Mouse (Mus musculus): ENCODE results near the gene Isyna1.
A peak's percentile ranks its signal among the peaks of the same experiment; 100 is the strongest.

Gene Isyna1

DNA sequence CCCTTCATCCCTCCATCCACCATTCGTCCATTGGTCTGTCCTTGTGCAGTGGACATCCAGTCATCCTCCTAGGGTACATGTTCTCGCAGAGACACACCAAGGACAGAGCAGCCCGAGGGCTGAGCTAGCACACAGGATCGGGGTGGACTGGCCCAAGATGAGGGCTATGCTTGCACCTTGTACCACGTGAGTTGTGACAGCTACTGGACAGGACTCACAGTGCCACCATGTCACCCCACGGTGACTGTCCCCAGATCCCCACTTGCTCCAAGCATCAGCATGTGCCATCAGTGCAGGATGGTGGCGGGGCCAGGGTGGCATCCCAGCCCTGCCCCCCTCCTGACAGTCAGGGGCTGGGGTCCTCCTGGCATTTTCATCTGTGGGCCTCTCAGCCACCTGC lies 10.4 kb downstream of the Isyna1 start:
- no peak for DNase-seq (ENCODE audit: low read depth)

DNA sequence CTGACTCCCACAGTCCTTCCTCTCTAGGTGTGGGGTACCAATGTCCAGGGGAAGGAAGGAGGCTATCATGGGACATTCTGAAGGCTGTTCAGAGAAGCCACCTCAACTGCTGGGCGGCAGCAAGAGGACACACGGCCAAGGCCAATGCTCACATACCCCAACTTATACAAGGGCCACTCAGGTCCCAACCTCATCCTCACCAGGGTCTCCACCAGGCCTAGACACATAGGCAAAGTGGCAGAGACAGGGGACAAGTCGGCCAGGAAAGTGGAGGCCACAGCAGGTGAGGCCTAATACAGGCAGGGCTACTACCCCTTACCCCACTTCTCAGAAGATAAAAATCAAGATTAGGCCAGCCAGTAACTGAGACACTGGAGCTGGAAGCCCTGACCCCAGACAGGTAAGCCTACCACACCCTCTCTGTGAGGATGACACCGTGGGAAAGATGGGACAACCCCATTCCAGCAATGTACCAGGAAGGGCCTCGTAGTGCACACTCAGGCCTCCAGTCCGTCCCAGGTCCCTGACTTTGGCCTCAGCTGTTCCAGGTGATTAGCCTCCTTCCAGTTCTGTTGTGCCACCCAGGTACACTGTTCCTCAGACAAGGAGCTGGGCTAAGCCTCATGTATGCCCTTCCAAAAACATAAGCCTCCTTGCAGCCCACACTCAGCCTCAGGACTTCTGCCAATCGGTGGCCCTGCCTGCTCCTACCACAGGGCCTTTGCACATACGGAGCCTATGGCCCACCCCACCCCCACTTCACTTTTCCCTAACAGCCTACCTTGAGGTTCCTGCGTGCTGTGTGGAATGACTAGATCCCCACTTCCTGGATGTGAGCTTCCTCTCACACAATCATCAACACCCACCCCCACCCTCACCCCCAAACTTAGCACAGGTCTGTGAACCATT lies 12.0 kb downstream of the Isyna1 start:
- DNase-seq (ENCODE audit: low read depth), result no peak

GRCm38 (mm10) chr8:70606780-70607602 lies 12.8 kb downstream of the Isyna1 start:
- DNase-seq (ENCODE audit: low read depth), result no peak

DNA sequence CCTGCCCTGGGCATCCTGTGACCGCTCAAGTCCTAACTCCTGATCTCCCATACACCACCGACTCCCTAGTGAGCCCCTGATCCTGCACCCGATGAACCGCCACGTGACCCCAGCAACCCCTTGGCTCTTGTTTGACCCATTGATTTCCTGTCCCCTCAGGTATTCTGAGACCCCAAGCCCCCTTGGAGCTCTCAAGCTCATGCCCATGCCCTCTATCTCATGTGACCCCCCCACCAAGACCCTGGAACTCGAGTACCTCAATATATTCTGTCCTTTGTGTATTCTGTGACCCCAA lies 13.4 kb downstream of the Isyna1 start:
- no peak for DNase-seq (ENCODE audit: low read depth)

DNA sequence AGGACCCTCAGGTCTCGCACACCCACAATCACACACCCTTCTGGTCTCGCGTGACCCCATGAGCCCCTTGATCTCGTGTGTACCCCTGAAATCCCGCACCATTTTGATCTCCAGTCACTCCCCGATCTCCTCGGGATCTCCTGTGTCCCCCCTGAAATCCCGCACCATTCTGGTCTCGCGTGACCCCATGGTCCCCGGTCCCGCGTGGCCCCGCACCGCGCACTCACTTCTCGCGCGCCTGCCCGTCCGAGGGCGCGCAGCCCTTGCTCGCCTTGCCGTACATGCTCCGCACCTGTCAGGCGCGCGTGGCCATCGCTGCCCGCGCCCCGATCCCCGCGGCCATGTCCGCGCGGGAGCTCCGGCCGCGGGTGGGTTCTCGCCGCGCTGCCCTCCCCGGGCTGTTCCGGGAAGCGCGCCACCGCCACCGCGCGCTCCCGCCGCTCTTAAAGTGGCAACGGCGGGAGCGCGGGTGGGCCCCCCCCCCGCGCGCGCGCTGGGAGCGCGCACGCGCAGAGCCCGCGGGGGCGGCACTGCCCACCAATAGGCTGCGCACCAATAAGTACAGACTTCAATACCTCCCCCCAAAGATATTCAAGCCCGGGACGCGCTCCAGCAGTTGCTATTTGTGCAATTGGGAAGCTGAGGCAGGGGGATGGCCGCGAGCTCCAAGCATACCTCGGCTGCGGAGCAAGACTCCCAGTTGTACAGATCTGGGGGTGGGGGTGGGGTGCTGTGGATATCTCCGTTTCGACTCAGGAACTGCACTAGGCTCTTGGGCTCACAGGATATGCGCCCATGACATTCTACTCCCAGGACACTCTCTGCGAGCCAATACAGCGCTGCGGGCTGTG lies 13.9 kb downstream of the Isyna1 start:
- DNase-seq (ENCODE audit: low read depth), result no peak

GRCm38 (mm10) chr8:70608749-70609367 lies 14.7 kb downstream of the Isyna1 start, which contains the start of gene Ssbp4:
TSS of gene Ssbp4 (minus strand) at chr8:70608872.
- DNase-seq (ENCODE audit: low read depth), result no peak

DNA sequence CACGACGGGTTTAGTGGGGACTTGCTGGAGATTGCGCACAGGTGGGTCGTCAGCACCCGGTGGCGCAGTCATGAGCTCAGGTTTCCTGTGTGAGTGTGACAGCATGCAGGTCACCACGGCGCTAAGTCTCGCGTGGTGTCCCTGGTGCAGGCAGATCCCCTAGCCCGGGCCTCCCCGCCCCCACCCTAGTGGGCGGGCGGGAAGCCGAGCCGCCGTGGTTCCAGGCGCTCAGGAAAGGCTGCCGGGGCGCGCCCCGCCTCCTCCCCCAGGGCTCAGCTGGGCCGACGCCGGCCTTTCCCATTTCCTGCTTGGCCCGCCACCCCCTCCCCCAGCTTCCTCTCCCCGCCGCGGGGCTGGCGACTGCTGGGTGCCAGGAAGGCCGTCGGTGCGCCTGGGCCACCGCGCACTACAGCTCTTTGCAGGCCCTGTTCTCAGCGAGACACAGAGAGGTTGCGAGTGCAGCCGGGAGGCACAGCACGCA lies 15.2 kb downstream of the Isyna1 start:
- peak; percentile 56 for DNase-seq (ENCODE audit: low read depth)

DNA sequence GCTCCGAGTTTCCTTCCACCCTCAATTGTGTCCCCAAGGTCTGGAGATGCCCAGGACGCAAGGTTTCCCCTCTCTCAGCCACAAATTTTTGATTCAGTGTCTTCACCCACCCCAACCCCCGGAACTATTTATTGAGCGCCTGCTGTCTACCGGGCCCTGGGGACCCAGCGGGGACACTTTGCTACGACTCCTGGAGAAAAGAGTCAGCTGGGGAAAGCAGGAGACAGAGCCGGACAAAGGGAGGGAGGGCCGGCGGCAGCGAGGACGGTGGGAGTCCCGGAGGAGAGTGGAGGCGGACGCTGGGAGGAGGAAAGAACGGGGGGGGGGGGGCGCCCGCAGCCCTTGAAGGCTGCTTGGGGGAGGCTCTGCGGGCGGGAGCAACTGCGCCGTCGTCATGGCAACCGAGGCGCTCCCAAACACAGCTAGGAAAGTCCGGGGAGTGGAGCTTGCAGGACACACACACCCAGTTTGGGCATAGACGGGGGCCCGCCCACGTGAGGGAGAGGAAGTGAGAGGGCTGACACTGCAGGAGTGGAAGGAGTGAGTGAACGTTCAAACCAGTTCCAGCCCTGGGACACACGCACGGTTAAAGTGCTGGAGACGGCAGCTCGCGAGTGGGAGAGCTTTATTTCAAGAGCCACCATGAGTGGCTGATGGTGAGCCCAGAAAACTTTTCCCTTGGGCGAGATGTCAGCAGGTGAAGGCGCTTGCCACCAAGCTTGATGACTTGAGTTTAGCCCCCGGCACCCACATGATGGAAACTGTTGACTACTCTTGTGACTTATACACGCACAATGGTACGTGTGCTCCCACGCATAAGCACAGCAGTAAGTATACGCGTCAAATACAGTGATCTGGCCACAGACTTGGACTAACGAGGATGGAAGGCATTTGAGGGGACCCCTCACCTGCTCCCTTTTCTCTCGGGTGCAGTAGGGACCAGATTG lies 15.9 kb downstream of the Isyna1 start:
- DNase-seq (ENCODE audit: low read depth), result peak; percentile 87

GRCm38 (mm10) chr8:70610796-70611771 lies 16.9 kb downstream of the Isyna1 start:
- peak; percentile 47 for DNase-seq (ENCODE audit: low read depth)

GRCm38 (mm10) chr8:70611849-70612248 lies 17.7 kb downstream of the Isyna1 start:
- DNase-seq (ENCODE audit: low read depth), result peak; percentile 44

- no peak for DNase-seq (ENCODE audit: low read depth)
Measured at GRCm38 (mm10) chr8:70613763-70614162, 19.6 kb downstream of the Isyna1 start.

- no peak for DNase-seq (ENCODE audit: low read depth)
Measured at GRCm38 (mm10) chr8:70614469-70614868, 20.3 kb downstream of the Isyna1 start.

- no peak for DNase-seq (ENCODE audit: low read depth)
Measured at GRCm38 (mm10) chr8:70615281-70615680, 21.1 kb downstream of the Isyna1 start.

DNA sequence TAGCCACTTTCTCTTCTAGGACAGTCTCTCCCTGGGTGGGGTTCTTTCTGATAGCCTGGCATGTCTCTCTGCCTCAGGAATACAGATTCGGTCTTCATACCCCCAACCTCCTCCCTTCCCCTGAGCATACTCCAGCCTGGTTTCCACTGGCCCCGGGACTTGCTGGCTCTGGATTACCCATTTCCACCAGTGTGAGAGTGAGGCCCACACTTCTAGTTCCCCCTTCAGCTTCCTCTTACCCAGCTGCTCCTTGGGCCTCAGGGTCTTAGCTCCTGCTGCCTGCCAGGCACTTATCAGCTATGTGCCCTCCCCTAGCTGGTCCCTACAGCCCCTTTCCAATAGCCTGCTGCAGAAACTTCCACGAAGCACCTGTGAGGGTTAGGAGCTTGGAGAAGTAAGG lies 21.7 kb downstream of the Isyna1 start, which contains the start of gene Lrrc25:
Gene Lrrc25, plus strand, starts transcription at position 262 of the 400 bp plus-strand sequence.
- DNase-seq (ENCODE audit: low read depth), result no peak

- no peak for DNase-seq (ENCODE audit: low read depth)
Measured at GRCm38 (mm10) chr8:70616645-70617044, 22.5 kb downstream of the Isyna1 start.

DNA sequence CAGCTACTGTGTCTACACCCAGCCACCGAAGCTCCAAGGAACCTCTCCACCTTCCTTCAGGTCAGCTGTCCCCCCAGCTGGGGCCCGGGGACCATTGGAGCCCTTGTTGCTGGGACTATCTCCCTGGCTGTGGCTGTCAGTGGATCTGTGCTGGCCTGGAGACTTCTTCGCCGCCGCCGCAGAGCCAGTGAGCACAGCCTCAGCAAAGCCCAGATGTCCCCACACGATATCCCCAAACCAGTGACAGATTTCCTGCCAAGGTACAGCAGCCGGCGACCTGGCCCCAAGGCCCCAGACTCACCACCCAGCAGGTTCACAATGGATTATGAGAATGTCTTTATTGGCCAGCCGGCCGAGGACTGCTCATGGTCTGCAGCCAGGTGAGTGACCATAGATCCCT lies 23.8 kb downstream of the Isyna1 start:
- no peak for DNase-seq (ENCODE audit: low read depth)

DNA sequence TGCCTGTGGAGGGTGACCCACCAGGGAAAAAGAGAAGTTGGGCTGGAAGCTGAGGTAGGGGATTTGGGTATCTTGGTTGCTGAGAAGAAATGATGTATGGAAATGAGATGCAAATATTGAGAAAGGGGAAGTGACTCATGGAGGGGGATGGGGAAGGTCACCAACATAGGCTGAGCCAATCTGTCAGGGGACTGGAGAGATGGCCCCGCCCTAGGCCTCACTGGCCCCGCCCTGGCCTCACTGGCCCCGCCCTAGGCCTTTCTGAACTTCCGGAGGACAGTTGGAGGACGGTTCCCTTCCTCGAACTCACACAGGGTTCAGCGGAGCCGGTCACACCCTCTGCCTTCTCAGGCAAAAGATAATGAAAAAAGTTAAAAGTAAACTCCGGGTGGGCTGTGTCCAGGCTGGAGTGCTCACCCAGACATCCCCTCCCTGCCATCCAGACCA lies 24.7 kb downstream of the Isyna1 start:
- no peak for DNase-seq (ENCODE audit: low read depth)

- DNase-seq (ENCODE audit: low read depth), result no peak
Measured at GRCm38 (mm10) chr8:70622220-70622619, 28.0 kb downstream of the Isyna1 start.

- no peak for DNase-seq (ENCODE audit: low read depth)
Measured at GRCm38 (mm10) chr8:70625104-70625503, 30.9 kb downstream of the Isyna1 start.

Data from fibroblast of lung, adult 2 months (primary cell).